Mouse (Mus musculus) retina, postnatal 1 day (tissue): ENCODE data around the gene Dner.

Experiments
- DNase-seq: peaks from one replicate; pipeline ENCODE4 v3.0.0-alpha.2; 2012

Dner gene

DNA sequence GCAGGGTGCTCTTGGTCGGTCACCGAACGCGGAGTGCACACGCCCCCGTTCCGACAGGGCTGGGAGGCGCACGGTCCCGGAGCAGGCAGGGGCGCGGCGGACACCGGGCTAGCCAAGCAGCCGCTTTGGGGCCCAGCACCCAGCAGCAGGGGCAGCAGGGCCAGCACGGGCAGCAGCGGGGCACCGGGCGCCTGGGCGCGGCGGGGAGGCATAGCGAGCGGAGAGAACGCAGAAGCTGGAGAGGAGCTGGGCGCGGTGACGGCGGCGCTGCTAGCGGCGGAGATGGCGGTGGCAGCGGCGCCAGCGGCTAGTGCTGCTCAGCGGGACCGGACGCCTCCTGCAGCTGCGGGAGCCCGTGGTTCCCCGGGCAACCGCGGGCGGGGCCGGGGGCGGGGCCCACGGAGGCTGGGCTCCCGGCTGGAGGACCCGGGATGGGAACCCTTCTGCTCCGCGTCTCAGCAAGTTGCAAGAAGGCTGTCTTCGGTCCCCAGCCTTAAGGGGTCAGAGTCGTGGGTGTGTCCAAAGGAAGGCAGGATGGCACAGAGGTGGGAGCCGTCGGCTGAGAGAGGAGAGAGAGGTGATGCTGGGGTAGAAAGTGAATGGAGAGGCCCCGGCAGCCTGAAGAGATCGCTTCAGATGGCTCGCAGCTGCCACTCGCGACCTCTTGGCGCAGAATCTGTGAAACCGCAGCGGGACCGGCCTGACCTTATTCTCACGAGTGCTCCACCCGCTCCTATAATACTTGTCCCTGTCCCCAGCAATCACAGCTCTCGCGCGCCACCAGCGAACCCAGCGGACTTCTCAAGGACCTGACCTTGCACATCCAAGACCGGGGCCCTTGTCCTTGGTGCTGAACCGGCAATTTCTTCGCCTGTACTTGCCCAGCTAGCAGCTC, at the start of gene Dner:
Dner (minus strand) TSS at position 705 of the 895 bp plus-strand sequence.
- peak; percentile 92 for DNase-seq

- DNase-seq: no peak
Measured at GRCm38 (mm10) chr1:84742156-84742555, 46.1 kb upstream of the Dner start.

- DNase-seq: no peak
Measured at GRCm38 (mm10) chr1:84740080-84740479, 44.1 kb upstream of the Dner start.

- DNase-seq: no peak
Measured at GRCm38 (mm10) chr1:84737097-84737496, 41.1 kb upstream of the Dner start.

DNA sequence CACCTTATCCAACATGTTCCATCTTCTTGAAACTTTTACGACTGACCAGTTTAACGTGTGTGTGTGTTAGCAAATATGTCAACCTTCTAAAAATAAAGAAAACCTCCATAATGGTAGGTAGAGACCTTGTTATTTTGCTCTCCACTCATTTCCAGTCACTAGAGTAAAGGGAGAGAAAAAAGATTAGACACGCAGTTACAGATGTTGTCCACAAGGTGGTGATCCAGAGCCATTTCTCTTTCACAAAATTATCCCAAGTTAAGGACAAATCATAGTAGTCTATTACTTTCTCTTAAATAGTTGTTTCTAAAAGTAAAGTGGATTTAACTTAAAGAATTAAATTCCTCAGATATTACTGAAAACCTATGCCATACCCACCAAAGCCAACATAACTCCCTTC, 37.8 kb upstream of the Dner start:
- peak; percentile 52 for DNase-seq

DNA sequence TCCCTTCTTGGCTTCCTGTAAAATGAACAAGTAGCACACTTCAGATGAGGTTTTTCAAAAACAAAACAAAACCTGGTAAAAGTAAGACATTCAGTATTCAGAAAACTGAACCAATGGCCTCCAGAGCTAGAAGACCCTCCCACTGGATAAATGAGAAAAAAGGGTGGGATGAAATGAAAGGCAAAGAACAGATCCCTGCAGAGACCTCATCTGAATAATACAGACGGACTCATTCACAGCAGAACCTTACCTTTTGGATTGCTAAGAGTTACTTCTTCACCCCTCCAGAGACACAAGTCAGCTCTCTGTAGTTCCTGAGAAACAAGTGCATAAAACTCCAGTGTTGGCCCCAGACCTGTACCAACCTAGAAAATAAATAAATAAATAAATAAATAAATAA, 35.7 kb upstream of the Dner start:
- no peak for DNase-seq

GRCm38 (mm10) chr1:84722841-84723240, 26.8 kb upstream of the Dner start:
- DNase-seq: no peak

DNA sequence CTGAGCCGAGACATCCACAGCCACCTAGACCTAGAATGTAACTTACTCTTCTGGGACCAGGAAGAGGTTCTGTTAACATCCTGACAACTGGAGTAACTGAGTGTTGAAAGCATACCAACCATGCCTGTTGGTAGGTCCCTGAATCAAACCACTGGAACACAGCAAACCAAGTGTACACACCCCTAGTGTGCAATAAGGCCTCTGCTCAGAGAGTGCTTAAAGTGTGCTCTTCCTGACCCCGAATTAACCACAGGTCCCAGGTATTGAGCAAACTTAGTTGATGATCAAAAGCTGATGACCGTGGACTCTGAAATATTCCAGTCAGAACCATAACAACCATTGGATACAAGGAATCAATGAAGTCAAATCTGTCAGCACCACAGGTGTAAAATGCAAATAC, 26.4 kb upstream of the Dner start:
- no peak for DNase-seq

DNA sequence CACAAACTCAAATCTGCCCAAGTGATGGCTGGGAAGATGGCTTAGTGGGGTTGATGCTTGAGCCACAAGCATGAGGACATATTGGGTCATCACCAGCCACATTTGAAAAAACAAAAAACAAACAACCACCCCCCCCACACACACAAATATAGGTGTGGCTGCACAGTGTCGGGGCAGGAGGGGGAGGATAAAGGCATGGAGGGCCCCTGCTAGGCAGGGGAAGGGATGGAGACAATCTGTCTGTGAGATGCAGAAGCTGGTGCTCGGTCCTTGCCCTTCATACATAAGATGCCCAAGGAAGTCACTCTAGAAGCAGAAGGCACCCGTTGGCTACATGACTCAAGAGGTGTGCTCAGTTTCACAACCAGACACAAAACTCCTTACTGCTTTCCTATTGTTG, 25.9 kb upstream of the Dner start:
- DNase-seq: no peak

GRCm38 (mm10) chr1:84709810-84710785, 14.1 kb upstream of the Dner start:
- DNase-seq: peak; percentile 68

- DNase-seq: peak; percentile 65
Measured at GRCm38 (mm10) chr1:84709406-84709805, 13.4 kb upstream of the Dner start.

DNA sequence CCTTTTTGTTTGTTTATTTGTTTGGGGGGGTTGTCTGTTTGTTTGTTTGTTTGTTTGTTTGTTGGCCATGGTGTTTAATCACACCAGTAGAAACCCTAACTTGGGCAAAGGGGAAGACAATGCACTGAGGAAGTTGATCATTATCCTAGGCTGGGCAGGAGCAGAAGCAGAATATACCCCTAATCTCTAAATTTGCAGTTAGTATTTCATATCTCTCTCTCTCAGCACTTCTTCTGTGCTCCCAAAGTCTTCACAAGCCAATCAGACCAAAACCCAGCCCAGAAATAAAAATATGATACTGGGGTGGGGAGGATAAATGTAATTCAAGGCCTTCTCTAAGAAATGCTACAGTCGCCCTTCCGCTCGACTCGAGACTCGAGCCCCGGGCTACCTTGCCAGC, 4.2 kb upstream of the Dner start:
- no peak for DNase-seq

GRCm38 (mm10) chr1:84697136-84697535, 1.1 kb upstream of the Dner start:
- DNase-seq: peak; percentile 85

DNA sequence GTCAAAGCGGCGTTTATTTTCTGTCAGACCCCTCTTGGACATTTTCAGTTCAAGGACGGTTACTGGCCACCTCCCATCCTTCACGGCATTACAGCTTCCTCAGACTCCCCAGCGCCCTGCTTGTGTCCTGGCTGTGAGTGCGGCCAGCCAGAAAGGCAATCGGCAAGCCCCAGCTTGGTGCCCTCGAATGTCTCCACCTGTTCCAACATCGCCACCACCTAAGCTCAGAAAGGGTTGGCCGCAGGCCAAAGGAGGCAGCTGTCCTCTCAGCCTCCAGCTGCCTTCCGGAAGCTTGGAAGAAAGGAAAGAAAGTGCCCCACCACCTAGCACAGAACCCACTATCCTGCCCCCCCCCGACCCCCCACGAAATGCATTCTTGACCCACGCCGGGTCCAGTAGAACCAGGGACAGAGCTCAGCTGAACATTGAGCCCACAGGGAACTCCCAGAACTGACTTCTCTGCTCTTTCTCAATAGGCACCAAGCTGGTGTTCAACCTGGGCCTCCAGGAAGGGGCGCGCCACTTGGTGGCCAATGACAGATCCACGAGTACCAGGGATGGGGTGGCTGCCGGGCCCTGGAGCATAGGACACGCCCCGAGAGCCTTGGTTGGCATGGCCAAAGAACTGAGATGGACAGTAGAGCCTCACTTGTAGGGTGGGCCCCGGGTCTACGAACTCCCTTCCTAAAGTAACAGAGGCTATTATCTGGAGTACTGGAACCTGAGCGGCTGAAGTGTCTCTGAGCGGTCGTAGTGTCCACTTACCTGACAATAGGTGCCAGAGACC, 1.1 kb downstream of the Dner start:
- DNase-seq: peak; percentile 80

GRCm38 (mm10) chr1:84677910-84678309, 18.1 kb downstream of the Dner start:
- DNase-seq: peak; percentile 28

- peak; percentile 73 for DNase-seq
Measured at GRCm38 (mm10) chr1:84668100-84668846, 27.7 kb downstream of the Dner start.

- DNase-seq: no peak
Measured at GRCm38 (mm10) chr1:84667660-84668059, 28.4 kb downstream of the Dner start.

DNA sequence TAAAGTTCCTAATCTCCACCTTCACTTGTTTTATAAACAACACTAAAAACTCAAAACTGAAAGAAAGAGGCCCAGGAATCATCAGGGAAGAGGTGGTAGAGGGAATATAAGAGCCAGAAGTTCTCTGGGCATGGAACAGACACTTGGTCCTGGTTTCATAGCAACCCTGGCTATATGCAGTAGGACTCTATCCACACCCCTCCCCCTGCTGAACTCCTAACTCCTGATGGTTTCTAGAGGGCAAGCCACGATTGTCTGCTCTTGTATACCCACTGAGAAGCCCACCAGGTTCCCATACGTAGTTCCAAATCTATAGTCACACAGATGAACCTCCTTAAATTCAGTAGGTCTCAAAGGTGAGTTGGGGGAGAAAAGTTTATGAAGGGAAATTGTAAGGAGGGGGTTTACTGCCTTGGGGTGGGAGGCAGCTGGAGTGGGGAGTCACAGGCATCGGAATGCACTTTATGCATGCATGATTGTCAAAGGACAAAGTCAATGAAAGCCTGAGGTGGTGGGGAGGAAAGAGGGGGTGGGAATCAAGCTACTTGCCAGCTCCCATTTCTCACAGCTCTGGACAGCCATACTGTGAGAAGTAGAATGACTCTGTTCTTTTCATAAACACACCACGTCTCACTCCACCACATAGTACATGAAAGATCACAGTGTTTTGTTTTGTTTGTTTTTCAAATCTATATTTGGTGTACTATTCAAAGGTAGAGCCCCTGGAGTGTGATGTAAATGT, 31.5 kb downstream of the Dner start:
- peak; percentile 10 for DNase-seq

DNA sequence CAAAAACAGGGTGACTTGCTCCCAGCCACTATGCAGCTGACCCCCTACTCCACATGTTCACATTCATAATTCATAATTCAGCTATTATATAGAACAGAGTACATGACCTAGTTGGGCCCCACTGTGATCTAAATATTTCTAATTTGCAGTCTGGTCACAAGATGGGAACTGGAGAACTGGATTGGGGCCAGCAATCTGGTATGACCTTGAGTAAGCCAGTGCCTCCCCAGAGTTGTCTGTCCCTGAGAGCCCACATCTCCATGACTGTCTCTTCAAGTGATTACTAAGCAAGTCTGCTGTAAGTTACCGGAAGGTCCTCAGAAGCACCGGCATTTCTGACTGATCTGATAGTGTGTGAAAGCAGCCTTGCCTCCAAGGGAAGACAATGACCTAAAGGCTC, 49.2 kb downstream of the Dner start:
- DNase-seq: peak; percentile 62

DNA sequence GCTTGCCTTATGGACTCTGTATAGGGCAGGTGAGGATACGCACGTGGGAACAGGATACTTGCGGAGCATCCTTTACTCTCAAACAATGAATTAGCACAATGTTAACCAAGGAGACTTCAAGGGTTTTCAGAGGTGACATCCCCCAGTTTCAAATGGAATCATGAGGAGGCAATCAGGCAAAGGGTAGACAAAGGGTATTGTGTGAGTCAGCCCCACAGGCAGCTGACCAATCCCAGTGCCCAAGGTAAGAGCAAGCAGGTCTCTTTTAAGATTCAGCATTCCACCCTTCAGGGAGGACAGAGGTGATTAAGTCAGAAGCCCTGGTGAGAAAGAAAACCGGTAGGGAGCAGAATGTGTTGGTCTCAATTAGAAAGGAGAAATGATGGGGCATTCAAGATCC, 55.6 kb downstream of the Dner start:
- no peak for DNase-seq

- no peak for DNase-seq
Measured at GRCm38 (mm10) chr1:84636890-84637289, 59.1 kb downstream of the Dner start.
